Mouse (Mus musculus): Measurements from ENCODE around the gene Abca2. TPM values are rescaled to one million over a fixed set of nuclear protein-coding genes. Genes with fewer than 3 reads are reported as not detected.

Gene Abca2
- polyA plus RNA-seq, 1 experiment from 2014 or later = 5.9 TPM

DNA sequence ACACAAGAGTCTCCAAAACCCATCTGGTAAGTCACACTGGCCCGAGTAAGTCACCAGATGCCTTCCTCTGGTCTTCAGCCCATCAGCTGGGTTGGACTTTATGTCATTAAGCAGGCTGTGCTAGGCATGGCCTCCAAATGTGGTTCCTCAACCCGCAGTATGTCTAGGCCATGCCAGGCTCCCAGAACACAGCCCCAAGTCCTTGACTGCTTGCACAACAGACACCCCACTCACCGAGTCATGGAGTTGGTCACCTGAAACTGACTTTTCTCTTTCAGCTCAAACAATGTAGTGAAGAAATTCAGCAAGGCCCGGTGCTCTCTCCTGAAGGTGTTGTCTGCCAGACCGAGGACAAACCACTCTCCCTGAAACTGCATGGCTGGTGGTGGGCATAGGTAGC lies 64.5 kb downstream of the Abca2 start:
- 84% methylated on average over 5 of the region's 5 CpGs for WGBS
- H3K4me1 ChIP-seq (replicated peaks) = 0 out of 2 replicates have a peak, but pooled peaks cover 2% of the 10 kb centered on the region
- no peak for DNase-seq (ENCODE audit: low spot score)
- no peaks in the 10 kb centered on the region for H3K36me3 ChIP-seq
- no peaks in the 10 kb centered on the region for H3K9me3 ChIP-seq
- no peaks in the 10 kb centered on the region for H3K27me3 ChIP-seq (ENCODE audit: insufficient read depth, poor library complexity, severe bottlenecking)
- H3K4me3 ChIP-seq = no peak overlapping the region
- no peak overlapping the region for H3K27ac ChIP-seq

- H3K27ac ChIP-seq = no peak within 1 kb of the TSS
- 89% methylated on average over 5 of the region's 5 CpGs for WGBS
- no peaks in the 10 kb centered on the region for H3K27me3 ChIP-seq (ENCODE audit: insufficient read depth, poor library complexity, severe bottlenecking)
- H3K9me3 ChIP-seq = no peaks in the 10 kb centered on the region
- H3K4me1 ChIP-seq (replicated peaks) = peaks cover 6% of the 10 kb centered on the region; the same call in 1 of the 2 replicates
- no peak within 1 kb of the TSS for H3K4me3 ChIP-seq
- no peak for DNase-seq (ENCODE audit: low spot score)
- H3K36me3 ChIP-seq = no peaks in the 10 kb centered on the region
Observed at GRCm38 (mm10) chr2:25493476-25493961, 65.0 kb downstream of the Abca2 start, which contains the start of gene Lcn12. Gene Lcn12, minus strand, starts transcription at chr2:25493911.

GRCm38 (mm10) chr2:25496462-25496861 lies 68.0 kb downstream of the Abca2 start:
- H3K27me3 ChIP-seq (ENCODE audit: insufficient read depth, poor library complexity, severe bottlenecking) = no peaks in the 10 kb centered on the region
- WGBS = 41% methylated on average over 4 of the region's 4 CpGs
- H3K4me3 ChIP-seq = no peak overlapping the region
- H3K27ac ChIP-seq = no peak overlapping the region
- peak; percentile 24 for DNase-seq (ENCODE audit: low spot score)
- H3K36me3 ChIP-seq = no peaks in the 10 kb centered on the region
- H3K9me3 ChIP-seq = no peaks in the 10 kb centered on the region
- peaks cover 25% of the 10 kb centered on the region for H3K4me1 ChIP-seq (replicated peaks)

Other genes starting within 250 kb of the Abca2 start
- gene Nrarp, start 247.9 kb upstream of the Abca2 start, polyA plus RNA-seq (2016; fragmentation: Nextera tagmentation; extraction: Ambion mirVana) = 77.4 and 108 TPM in 2 replicates
- 2.6 and 2.7 TPM in 2 replicates for gene Tor4a, start 231.8 kb upstream of the Abca2 start, polyA plus RNA-seq (2016; fragmentation: Nextera tagmentation; extraction: Ambion mirVana)
- 123 and 132 TPM in 2 replicates for gene Nelfb, start 217.2 kb upstream of the Abca2 start, polyA plus RNA-seq (2016; fragmentation: Nextera tagmentation; extraction: Ambion mirVana)
- not detected in 2 replicates for gene Stpg3, start 214.1 kb upstream of the Abca2 start, polyA plus RNA-seq (2016; fragmentation: Nextera tagmentation; extraction: Ambion mirVana)
- not detected in 2 replicates for gene Fam166a, start 210.0 kb upstream of the Abca2 start, polyA plus RNA-seq (2016; fragmentation: Nextera tagmentation; extraction: Ambion mirVana)
- 655 and 693 TPM in 2 replicates for gene Tubb4b, start 204.0 kb upstream of the Abca2 start, polyA plus RNA-seq (2016; fragmentation: Nextera tagmentation; extraction: Ambion mirVana)
- not detected in 2 replicates for gene Slc34a3, start 194.3 kb upstream of the Abca2 start, polyA plus RNA-seq (2016; fragmentation: Nextera tagmentation; extraction: Ambion mirVana)
- gene Rnf224, start 191.9 kb upstream of the Abca2 start, polyA plus RNA-seq (2016; fragmentation: Nextera tagmentation; extraction: Ambion mirVana) = not detected in 2 replicates
- 25.5 and 43.5 TPM in 2 replicates for gene Rnf208, start 186.4 kb upstream of the Abca2 start, polyA plus RNA-seq (2016; fragmentation: Nextera tagmentation; extraction: Ambion mirVana)
- not detected in 2 replicates for gene Cysrt1, start 186.3 kb upstream of the Abca2 start, polyA plus RNA-seq (2016; fragmentation: Nextera tagmentation; extraction: Ambion mirVana)
- 5.7 and 6.2 TPM in 2 replicates for gene AL732309.1, start 181.8 kb upstream of the Abca2 start, polyA plus RNA-seq (2016; fragmentation: Nextera tagmentation; extraction: Ambion mirVana)
- gene Tmem203, start 173.3 kb upstream of the Abca2 start, polyA plus RNA-seq (2016; fragmentation: Nextera tagmentation; extraction: Ambion mirVana) = 18.7 and 20.3 TPM in 2 replicates
- gene Tprn, start 166.1 kb upstream of the Abca2 start, polyA plus RNA-seq (2016; fragmentation: Nextera tagmentation; extraction: Ambion mirVana) = 8.1 and 9.5 TPM in 2 replicates
- 248 and 259 TPM in 2 replicates for gene Ssna1, start 156.3 kb upstream of the Abca2 start, polyA plus RNA-seq (2016; fragmentation: Nextera tagmentation; extraction: Ambion mirVana)
- 150 and 156 TPM in 2 replicates for gene Anapc2, start 156.2 kb upstream of the Abca2 start, polyA plus RNA-seq (2016; fragmentation: Nextera tagmentation; extraction: Ambion mirVana)
- not detected in 2 replicates for gene Tmem210, start 140.6 kb upstream of the Abca2 start, polyA plus RNA-seq (2016; fragmentation: Nextera tagmentation; extraction: Ambion mirVana)
- gene Lrrc26, start 138.8 kb upstream of the Abca2 start, polyA plus RNA-seq (2016; fragmentation: Nextera tagmentation; extraction: Ambion mirVana) = not detected in 2 replicates
- gene Grin1, start 109.5 kb upstream of the Abca2 start, polyA plus RNA-seq (2016; fragmentation: Nextera tagmentation; extraction: Ambion mirVana) = 1.2 and 4.5 TPM in 2 replicates
- gene Man1b1, start 96.4 kb upstream of the Abca2 start, polyA plus RNA-seq (2016; fragmentation: Nextera tagmentation; extraction: Ambion mirVana) = 57.4 and 58.7 TPM in 2 replicates
- gene Dpp7, start 72.3 kb upstream of the Abca2 start, polyA plus RNA-seq (2016; fragmentation: Nextera tagmentation; extraction: Ambion mirVana) = 21.1 and 21.8 TPM in 2 replicates
- 7.4 and 10.1 TPM in 2 replicates for gene Uap1l1, start 63.0 kb upstream of the Abca2 start, polyA plus RNA-seq (2016; fragmentation: Nextera tagmentation; extraction: Ambion mirVana)
- gene Sapcd2, start 56.4 kb upstream of the Abca2 start, polyA plus RNA-seq (2016; fragmentation: Nextera tagmentation; extraction: Ambion mirVana) = 71.6 and 75.1 TPM in 2 replicates
- gene Entpd2, start 32.8 kb upstream of the Abca2 start, polyA plus RNA-seq (2016; fragmentation: Nextera tagmentation; extraction: Ambion mirVana) = 0.31 TPM in 1 of 2 replicates, not detected in the other
- gene Npdc1, start 29.4 kb upstream of the Abca2 start, polyA plus RNA-seq (2016; fragmentation: Nextera tagmentation; extraction: Ambion mirVana) = 75.1 and 155 TPM in 2 replicates
- not detected in 2 replicates for gene Fut7, start 5.4 kb upstream of the Abca2 start, polyA plus RNA-seq (2016; fragmentation: Nextera tagmentation; extraction: Ambion mirVana)
- 0.90 and 1.2 TPM in 2 replicates for gene Clic3, start 28.1 kb downstream of the Abca2 start, polyA plus RNA-seq (2016; fragmentation: Nextera tagmentation; extraction: Ambion mirVana)
- 17.0 and 31.3 TPM in 2 replicates for gene Paxx, start 32.4 kb downstream of the Abca2 start, polyA plus RNA-seq (2016; fragmentation: Nextera tagmentation; extraction: Ambion mirVana)
- gene Ptgds, start 41.3 kb downstream of the Abca2 start, polyA plus RNA-seq (2016; fragmentation: Nextera tagmentation; extraction: Ambion mirVana) = 0.49 and 1.7 TPM in 2 replicates
- not detected in 2 replicates for gene Lcn12, start 65.2 kb downstream of the Abca2 start, polyA plus RNA-seq (2016; fragmentation: Nextera tagmentation; extraction: Ambion mirVana)
- 88.3 and 109 TPM in 2 replicates for gene Fbxw5, start 72.0 kb downstream of the Abca2 start, polyA plus RNA-seq (2016; fragmentation: Nextera tagmentation; extraction: Ambion mirVana)
- gene C8g, start 73.0 kb downstream of the Abca2 start, polyA plus RNA-seq (2016; fragmentation: Nextera tagmentation; extraction: Ambion mirVana) = 5.8 and 6.0 TPM in 2 replicates
- gene Traf2, start 118.2 kb downstream of the Abca2 start, polyA plus RNA-seq (2016; fragmentation: Nextera tagmentation; extraction: Ambion mirVana) = 38.2 and 40.1 TPM in 2 replicates
- gene Edf1, start 129.1 kb downstream of the Abca2 start, polyA plus RNA-seq (2016; fragmentation: Nextera tagmentation; extraction: Ambion mirVana) = 376 and 388 TPM in 2 replicates
- gene Mamdc4, start 146.1 kb downstream of the Abca2 start, polyA plus RNA-seq (2016; fragmentation: Nextera tagmentation; extraction: Ambion mirVana) = 1.4 and 3.8 TPM in 2 replicates
- gene Phpt1, start 146.5 kb downstream of the Abca2 start, polyA plus RNA-seq (2016; fragmentation: Nextera tagmentation; extraction: Ambion mirVana) = 163 and 189 TPM in 2 replicates
- gene Ajm1, start 153.1 kb downstream of the Abca2 start, polyA plus RNA-seq (2016; fragmentation: Nextera tagmentation; extraction: Ambion mirVana) = 0.05 and 0.44 TPM in 2 replicates
- 75.5 and 80.0 TPM in 2 replicates for gene Rabl6, start 179.8 kb downstream of the Abca2 start, polyA plus RNA-seq (2016; fragmentation: Nextera tagmentation; extraction: Ambion mirVana)
- 0.17 and 0.18 TPM in 2 replicates for gene Ccdc183, start 189.0 kb downstream of the Abca2 start, polyA plus RNA-seq (2016; fragmentation: Nextera tagmentation; extraction: Ambion mirVana)
- 17.4 and 18.3 TPM in 2 replicates for gene Tmem141, start 193.3 kb downstream of the Abca2 start, polyA plus RNA-seq (2016; fragmentation: Nextera tagmentation; extraction: Ambion mirVana)
- gene Fcna, start 199.3 kb downstream of the Abca2 start, polyA plus RNA-seq (2016; fragmentation: Nextera tagmentation; extraction: Ambion mirVana) = 1.00 and 1.2 TPM in 2 replicates
- gene Lcn8, start 224.4 kb downstream of the Abca2 start, polyA plus RNA-seq (2016; fragmentation: Nextera tagmentation; extraction: Ambion mirVana) = not detected in 2 replicates
- not detected in 2 replicates for gene Lcn5, start 229.2 kb downstream of the Abca2 start, polyA plus RNA-seq (2016; fragmentation: Nextera tagmentation; extraction: Ambion mirVana)
- not detected in 2 replicates for gene Lcn6, start 248.1 kb downstream of the Abca2 start, polyA plus RNA-seq (2016; fragmentation: Nextera tagmentation; extraction: Ambion mirVana)

Data from hindbrain, embryonic 10.5 days (tissue).